Mouse (Mus musculus): ENCODE data around the gene Capn13. TPM values are rescaled to one million over a fixed set of nuclear protein-coding genes. Genes with fewer than 3 reads are reported as not detected.
"Not testable (repeated sequence)": the region's sequence is repeated elsewhere in the genome, so short reads cannot be mapped to it uniquely, and the experiment has no call there.

Gene Capn13
- polyA plus RNA-seq, 1 experiment from 2014 or later = not detected

DNA sequence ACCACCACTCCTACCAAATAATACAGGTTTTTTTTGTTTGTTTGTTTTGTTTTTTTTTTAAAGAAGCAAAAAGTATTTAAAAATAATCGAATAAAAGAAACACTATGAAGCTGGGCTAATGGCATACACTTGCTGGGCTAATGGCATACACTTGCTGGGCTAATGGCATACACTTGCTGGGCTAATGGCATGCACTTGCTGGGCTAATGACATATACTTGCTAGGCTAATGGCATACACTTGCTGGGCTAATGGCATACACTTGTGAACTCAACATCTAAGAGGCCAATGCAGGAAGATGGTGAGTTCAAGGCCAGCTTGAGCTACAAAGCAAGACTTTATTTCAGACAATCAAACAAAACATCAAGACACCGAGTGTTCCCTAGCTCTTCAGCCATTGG, 138.1 kb downstream of the Capn13 start:
- Histone ChIP-seq H3K27ac (replicated peaks) (no peak overlapping the region), H3K9me3 (no peaks in the 10 kb centered on the region), H3K36me3 (replicated peaks) (no peaks in the 10 kb centered on the region), H3K4me1 (peaks cover 7% of the 10 kb centered on the region), H3K27me3 (replicated peaks; ENCODE audit: low read depth, poor library complexity, severe bottlenecking) (no peaks in the 10 kb centered on the region), H3K4me3 (no peak overlapping the region)
- DNase-seq (ENCODE audit: low spot score) = no peak
- WGBS = 87% methylated on average over 2 of the region's 2 CpGs

DNA sequence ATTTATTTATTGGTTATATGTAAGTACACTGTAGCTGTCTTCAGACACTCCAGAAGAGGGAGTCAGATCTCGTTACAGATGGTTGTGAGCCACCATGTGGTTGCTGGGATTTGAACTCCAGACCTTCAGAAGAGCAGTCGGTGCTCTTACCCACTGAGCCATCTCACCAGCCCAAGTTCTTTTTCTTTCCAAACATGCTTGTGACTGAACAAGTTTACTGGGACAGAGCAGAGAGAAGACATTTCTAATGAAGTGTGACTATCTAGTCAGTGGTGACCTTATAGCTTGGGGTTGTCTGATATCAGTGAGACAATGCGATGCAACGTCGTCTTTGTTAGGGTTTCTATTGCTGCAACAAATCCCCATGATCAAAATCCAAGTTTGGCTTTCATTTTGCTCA, 141.4 kb downstream of the Capn13 start:
- H3K27ac ChIP-seq (replicated peaks); H3K27me3 ChIP-seq (replicated peaks; ENCODE audit: low read depth, poor library complexity, severe bottlenecking); H3K4me3 ChIP-seq; H3K4me1 ChIP-seq; DNase-seq (ENCODE audit: low spot score); H3K9me3 ChIP-seq; H3K36me3 ChIP-seq (replicated peaks): not testable (repeated sequence)
- 92% methylated on average over 5 of the region's 5 CpGs for WGBS

- H3K4me1 ChIP-seq = peaks cover 12% of the 10 kb centered on the region
- WGBS = 58% methylated on average over 12 of the region's 12 CpGs
- no peaks in the 10 kb centered on the region for H3K36me3 ChIP-seq (replicated peaks)
- no peak for DNase-seq (ENCODE audit: low spot score)
- no peaks in the 10 kb centered on the region for H3K9me3 ChIP-seq
- no peak overlapping the region for H3K4me3 ChIP-seq
- no peaks in the 10 kb centered on the region for H3K27me3 ChIP-seq (replicated peaks; ENCODE audit: low read depth, poor library complexity, severe bottlenecking)
- H3K27ac ChIP-seq (replicated peaks) = no peak overlapping the region
Measured at GRCm38 (mm10) chr17:73258620-73259019, 142.0 kb downstream of the Capn13 start.

All from embryonic facial prominence, embryonic 10.5 days (tissue).